Mouse (Mus musculus) NIH3T3 (cell line): ENCODE results near the gene Olfr222.
A peak's percentile ranks its signal among the peaks of the same experiment; 100 is the strongest.
"Not testable (repeated sequence)": the region's sequence is repeated elsewhere in the genome, so short reads cannot be mapped to it uniquely, and the experiment has no call there.

ENCODE experiments used
- DNase-seq: peaks from one replicate; pipeline ENCODE4 v3.0.0-alpha.2; 2012; ENCODE audit warnings: low read depth

Olfr222 gene

GRCm38 (mm10) chr11:59576135-59576534 lies at the start of gene Olfr222:
Olfr222 (minus strand) TSS chr11:59576235.
- not testable (repeated sequence) for DNase-seq

- peak; percentile 90 for DNase-seq
Measured at GRCm38 (mm10) chr11:59624017-59624630, 48.1 kb upstream of the Olfr222 start.

- peak; percentile 37 for DNase-seq
Measured at GRCm38 (mm10) chr11:59622214-59622613, 46.2 kb upstream of the Olfr222 start.

- not testable (repeated sequence) for DNase-seq
Measured at GRCm38 (mm10) chr11:59616986-59617385, 41.0 kb upstream of the Olfr222 start.

GRCm38 (mm10) chr11:59614120-59614519 lies 38.1 kb upstream of the Olfr222 start:
- peak; percentile 89 for DNase-seq

- peak; percentile 45 for DNase-seq
Measured at GRCm38 (mm10) chr11:59611646-59612045, 35.6 kb upstream of the Olfr222 start.

- DNase-seq = no peak
Measured at GRCm38 (mm10) chr11:59602287-59602686, 26.3 kb upstream of the Olfr222 start.

GRCm38 (mm10) chr11:59600872-59601271 lies 24.8 kb upstream of the Olfr222 start:
- DNase-seq = peak; percentile 89

- no peak for DNase-seq
Measured at GRCm38 (mm10) chr11:59599211-59599610, 23.2 kb upstream of the Olfr222 start.

- no peak for DNase-seq
Measured at GRCm38 (mm10) chr11:59596950-59597349, 20.9 kb upstream of the Olfr222 start.

- no peak for DNase-seq
Measured at GRCm38 (mm10) chr11:59596091-59596490, 20.1 kb upstream of the Olfr222 start.

- no peak for DNase-seq
Measured at GRCm38 (mm10) chr11:59593189-59593588, 17.2 kb upstream of the Olfr222 start, which contains the start of gene Olfr223. Olfr223 (minus strand) TSS chr11:59593289.

- DNase-seq = no peak
Measured at GRCm38 (mm10) chr11:59589496-59589895, 13.5 kb upstream of the Olfr222 start.

- peak; percentile 80 for DNase-seq
Measured at GRCm38 (mm10) chr11:59584539-59584938, 8.5 kb upstream of the Olfr222 start.

GRCm38 (mm10) chr11:59575726-59576125 lies 309 bp downstream of the Olfr222 start:
- peak; percentile 49 for DNase-seq

- peak; percentile 43 for DNase-seq
Measured at GRCm38 (mm10) chr11:59569306-59569705, 6.7 kb downstream of the Olfr222 start.

GRCm38 (mm10) chr11:59562837-59563236 lies 13.2 kb downstream of the Olfr222 start:
- no peak for DNase-seq

GRCm38 (mm10) chr11:59562336-59562735 lies 13.7 kb downstream of the Olfr222 start:
- DNase-seq = no peak

GRCm38 (mm10) chr11:59560906-59561305 lies 15.1 kb downstream of the Olfr222 start:
- no peak for DNase-seq

GRCm38 (mm10) chr11:59554535-59554934 lies 21.5 kb downstream of the Olfr222 start:
- DNase-seq = no peak

- no peak for DNase-seq
Measured at GRCm38 (mm10) chr11:59554127-59554526, 21.9 kb downstream of the Olfr222 start.

GRCm38 (mm10) chr11:59544005-59544404 lies 32.0 kb downstream of the Olfr222 start:
- no peak for DNase-seq

GRCm38 (mm10) chr11:59543376-59543775 lies 32.7 kb downstream of the Olfr222 start:
- DNase-seq = peak; percentile 25

- no peak for DNase-seq
Measured at GRCm38 (mm10) chr11:59542442-59542841, 33.6 kb downstream of the Olfr222 start.
